Mouse (Mus musculus) CH12.LX (cell line): ENCODE measurements around the gene Itpr1. TPM values are rescaled to one million over a fixed set of nuclear protein-coding genes. Genes with fewer than 3 reads are reported as not detected.

Experiments used
- DNase-seq: peaks from one replicate; pipeline ENCODE4 v3.0.0-alpha.2; 2013; ENCODE audit errors: extremely low read depth
- H3K27ac ChIP-seq: 2 replicates; pipeline ENCODE4 v1.5.1; 2012; ENCODE audit warnings: low read depth, mild to moderate bottlenecking, control low read depth, moderate library complexity; ENCODE audit not compliant: insufficient read depth
- H3K27me3 ChIP-seq: replicated peaks from 2 replicates; pipeline ENCODE3; 2012; ENCODE audit warnings: inconsistent platforms
- H3K36me3 ChIP-seq, 2 experiments: replicated peaks in 1 of 2; 2 replicates each; pipeline versions ENCODE3 to v1.6.1; 2012; ENCODE audit warnings: inconsistent platforms in 1 of 2, low read length in 1 of 2, mild to moderate bottlenecking in 1 of 2, mixed read lengths in 1 of 2, moderate library complexity in 1 of 2; ENCODE audit not compliant: control insufficient read depth in 1 of 2, insufficient read depth in 1 of 2
- H3K4me1 ChIP-seq, 2 experiments: 2 replicates each; pipeline ENCODE4 v1.6.1; 2012; ENCODE audit warnings: inconsistent platforms in 1 of 2, moderate library complexity in 1 of 2; ENCODE audit not compliant: insufficient read depth in 2 of 2, control insufficient read depth in 1 of 2
- H3K4me2 ChIP-seq: 2 replicates; pipeline ENCODE4 v1.6.1; 2012; ENCODE audit warnings: low read depth, mild to moderate bottlenecking, control low read depth; ENCODE audit not compliant: poor library complexity, insufficient read depth, severe bottlenecking
- H3K4me3 ChIP-seq, 3 experiments: fragments of 150-350 bp in 1 of 3; sonication (generic) in 1 of 3; replicated peaks in 1 of 3; 2 replicates each; pipeline versions ENCODE3 to v1.5.1; 2011 to 2012; ENCODE audit warnings: low read depth in 2 of 3, low read length in 2 of 3, mild to moderate bottlenecking in 2 of 3, moderate library complexity in 2 of 3, control low read depth in 1 of 3, improper control_type of control experiment in 1 of 3, inconsistent platforms in 1 of 3, mixed read lengths in 1 of 3; ENCODE audit not compliant: poor library complexity in 1 of 3
- H3K79me2 ChIP-seq: replicated peaks from 2 replicates; pipeline ENCODE4 v1.6.1; 2012; ENCODE audit warnings: mild to moderate bottlenecking, moderate library complexity; ENCODE audit not compliant: control insufficient read depth, poor library complexity, insufficient read depth, severe bottlenecking; ENCODE audit errors: extremely low read depth
- H3K9ac ChIP-seq: 2 replicates; pipeline ENCODE4 v1.6.1; 2012; ENCODE audit warnings: low read depth, mild to moderate bottlenecking, control low read depth, moderate library complexity; ENCODE audit not compliant: insufficient read depth
- H3K9me3 ChIP-seq: replicated peaks from 2 replicates; pipeline ENCODE3; 2012; ENCODE audit warnings: low read length, inconsistent platforms, mixed read lengths
- BHLHE40 ChIP-seq: IDR thresholded peaks from 2 replicates; pipeline ENCODE4 v1.6.1; 2011; ENCODE audit warnings: mild to moderate bottlenecking, low read depth, low read length, improper control_type of control experiment
- CHD1 ChIP-seq: IDR thresholded peaks from 2 replicates; pipeline ENCODE4 v1.6.1; 2012; ENCODE audit warnings: low read depth, low read length, improper control_type of control experiment, inconsistent platforms
- CHD2 ChIP-seq: IDR thresholded peaks from 2 replicates; pipeline ENCODE4 v1.6.1; 2011; ENCODE audit warnings: low read length, improper control_type of control experiment
- E2F4 ChIP-seq: IDR thresholded peaks from 2 replicates; pipeline ENCODE4 v1.6.1; 2011; ENCODE audit warnings: low read depth, low read length, improper control_type of control experiment; ENCODE audit not compliant: insufficient replicate concordance
- ELF1 ChIP-seq: IDR thresholded peaks from 2 replicates; pipeline ENCODE4 v1.6.1; 2014; ENCODE audit warnings: low read depth, mild to moderate bottlenecking, inconsistent platforms, low read length, improper control_type of control experiment
- EP300 ChIP-seq: IDR thresholded peaks from 2 replicates; pipeline ENCODE4 v1.6.1; 2011; ENCODE audit warnings: low read length, improper control_type of control experiment
- GABPA ChIP-seq: IDR thresholded peaks from 2 replicates; pipeline ENCODE4 v1.6.1; 2012; ENCODE audit warnings: low read depth, low read length, improper control_type of control experiment, inconsistent platforms; ENCODE audit not compliant: insufficient replicate concordance
- HCFC1 ChIP-seq: IDR thresholded peaks from 2 replicates; pipeline ENCODE4 v1.6.1; 2012; ENCODE audit warnings: low read depth, mild to moderate bottlenecking, inconsistent platforms, low read length, improper control_type of control experiment
- IRF4 ChIP-seq: IDR thresholded peaks from 2 replicates; pipeline ENCODE4 v1.6.1; 2014; ENCODE audit warnings: low read depth, mild to moderate bottlenecking, inconsistent platforms, low read length, improper control_type of control experiment
- JUND ChIP-seq: conservative IDR thresholded peaks from 2 replicates; pipeline ENCODE4 v1.6.1; 2011; ENCODE audit warnings: low read depth, low read length, improper control_type of control experiment
- MAFK ChIP-seq: IDR thresholded peaks from 2 replicates; pipeline ENCODE4 v1.6.1; 2011; ENCODE audit warnings: low read length, improper control_type of control experiment; ENCODE audit not compliant: insufficient replicate concordance
- MAX ChIP-seq: IDR thresholded peaks from 2 replicates; pipeline ENCODE4 v1.6.1; 2011; ENCODE audit warnings: low read length, improper control_type of control experiment
- MAZ ChIP-seq: IDR thresholded peaks from 2 replicates; pipeline ENCODE4 v1.6.1; 2012; ENCODE audit warnings: low read depth, mild to moderate bottlenecking, inconsistent platforms, low read length, improper control_type of control experiment, moderate library complexity
- MEF2A ChIP-seq: IDR thresholded peaks from 2 replicates; pipeline ENCODE4 v1.6.1; 2014; ENCODE audit warnings: low read depth, mild to moderate bottlenecking, inconsistent platforms, low read length, improper control_type of control experiment, borderline replicate concordance
- MXI1 ChIP-seq: IDR thresholded peaks from 2 replicates; pipeline ENCODE4 v1.6.1; 2011; ENCODE audit warnings: mild to moderate bottlenecking, low read depth, low read length, improper control_type of control experiment
- MYC ChIP-seq: IDR thresholded peaks from 2 replicates; pipeline ENCODE4 v1.6.1; 2011; ENCODE audit warnings: low read depth, mild to moderate bottlenecking, improper control_type of control experiment, low read length
- NRF1 ChIP-seq: IDR thresholded peaks from 2 replicates; pipeline ENCODE4 v1.6.1; 2014; ENCODE audit warnings: low read depth, mild to moderate bottlenecking, inconsistent platforms, low read length, improper control_type of control experiment, moderate library complexity
- PAX5 ChIP-seq: IDR thresholded peaks from 2 replicates; pipeline ENCODE4 v1.6.1; 2012; ENCODE audit warnings: low read length, inconsistent platforms, mixed read lengths
- POLR2A ChIP-seq: IDR thresholded peaks from 2 replicates; pipeline ENCODE4 v1.6.1; 2011; ENCODE audit warnings: low read depth, mild to moderate bottlenecking, improper control_type of control experiment, low read length
- RAD21 ChIP-seq: IDR thresholded peaks from 2 replicates; pipeline ENCODE4 v1.6.1; 2011; ENCODE audit warnings: low read depth, mild to moderate bottlenecking, low read length, improper control_type of control experiment, moderate library complexity
- SIN3A ChIP-seq: IDR thresholded peaks from 2 replicates; pipeline ENCODE4 v1.6.1; 2012; ENCODE audit warnings: low read length, improper control_type of control experiment, inconsistent platforms
- TBP ChIP-seq: conservative IDR thresholded peaks from 2 replicates; pipeline ENCODE4 v1.6.1; 2011; ENCODE audit warnings: low read depth, low read length, improper control_type of control experiment
- TCF12 ChIP-seq: IDR thresholded peaks from 2 replicates; pipeline ENCODE4 v1.6.1; 2014; ENCODE audit warnings: low read depth, mild to moderate bottlenecking, inconsistent platforms, low read length, improper control_type of control experiment
- USF2 ChIP-seq: conservative IDR thresholded peaks from 2 replicates; pipeline ENCODE4 v1.6.1; 2011; ENCODE audit warnings: low read depth, low read length, improper control_type of control experiment
- ZC3H11A ChIP-seq: IDR thresholded peaks from 2 replicates; pipeline ENCODE4 v1.6.1; 2012; ENCODE audit warnings: low read depth, mild to moderate bottlenecking, inconsistent platforms, low read length, improper control_type of control experiment
- ZMIZ1 ChIP-seq: IDR thresholded peaks from 2 replicates; pipeline ENCODE4 v1.6.1; 2012; ENCODE audit warnings: low read depth, mild to moderate bottlenecking, inconsistent platforms, low read length, improper control_type of control experiment
- ZNF384 ChIP-seq: IDR thresholded peaks from 2 replicates; pipeline ENCODE4 v1.6.1; 2012; ENCODE audit warnings: low read depth, low read length, improper control_type of control experiment, inconsistent platforms
- dilution Hi-C: fragments of 300-500 bp; cut with MboI; formaldehyde crosslinking; loops from 2 replicates; pipeline ENCODE4 v1.14.3; 2020; ENCODE audit warnings: low sequenced_read_pairs; ENCODE audit not compliant: extremely low pct_unique_long_range_greater_than_20kb, extremely low pct_ligation_motif_present
- in situ Hi-C: fragments of 300-500 bp; cut with MboI; formaldehyde crosslinking; loops from 3 replicates; pipeline ENCODE4 v1.14.3; 2019; ENCODE audit warnings: low sequenced_read_pairs, low pct_ligation_motif_present, low pct_unique_long_range_greater_than_20kb, mixed read lengths
- polyA plus RNA-seq: library from polyadenylated mRNA; unstranded; fragments of >175 nt; gene quantifications from 2 replicates; pipeline ENCODE4 v1.2.1, GENCODE M21; 2012; ENCODE audit warnings: low read depth; ENCODE audit not compliant: insufficient read length
- total RNA-seq, 2 experiments: library from RNA; depleted of rRNA; stranded (reverse); fragments of 300-350 nt in 1 of 2; fragments of >200 nt in 1 of 2; gene quantifications; 2 replicates each; pipeline ENCODE4 v1.2.3; 2012 to 2014

The Itpr1 gene
- total and polyA plus RNA-seq, 3 experiments = 42.8 to 73.1 (median 53.4) TPM

- Histone ChIP-seq H3K4me1 (peaks cover 9 to 24% of the 10 kb centered on the region in 2 experiments), H3K4me2 (no peak overlapping the region), H3K27me3 (no peaks in the 10 kb centered on the region), H3K4me3 (no peak overlapping the region), H3K36me3 (no peaks in the 10 kb centered on the region), H3K27ac (no peak overlapping the region), H3K79me2 (no peaks in the 10 kb centered on the region), H3K9ac (no peak overlapping the region), H3K9me3 (peaks cover 2% of the 10 kb centered on the region)
- no peak for DNase-seq
- TF ChIP-seq NRF1 (no peak), ELF1 (no peak), PAX5 (no peak), TBP (no peak), MAFK (no peak), MAX (no peak), MAZ (no peak), E2F4 (no peak), TCF12 (no peak), CHD2 (no peak), BHLHE40 (no peak), MEF2A (no peak), POLR2A (no peak), USF2 (no peak), CHD1 (no peak), GABPA (no peak), ZNF384 (no peak)
- dilution Hi-C loops (no loop called here), in situ Hi-C loops (no loop called here)
Observed at GRCm38 (mm10) chr6:108198286-108198685, 14.6 kb upstream of the Itpr1 start.

GRCm38 (mm10) chr6:108204322-108204721 lies 8.6 kb upstream of the Itpr1 start:
- H3K4me3 ChIP-seq = no peak overlapping the region
- H3K9ac ChIP-seq = no peak overlapping the region
- in situ Hi-C loops (no loop called here), dilution Hi-C loops (no loop called here)
- H3K27me3 ChIP-seq = no peaks in the 10 kb centered on the region
- TF ChIP-seq SIN3A = no peak
- TF ChIP-seq MAFK = no peak
- TF ChIP-seq MXI1 = no peak
- TF ChIP-seq HCFC1 = no peak
- TF ChIP-seq MAZ = no peak
- TF ChIP-seq EP300 = no peak
- TF ChIP-seq MYC = no peak
- no peak for TF ChIP-seq PAX5
- no peak for TF ChIP-seq USF2
- TF ChIP-seq ZNF384 = no peak
- TF ChIP-seq ZMIZ1 = no peak
- no peak for TF ChIP-seq RAD21
- no peak for TF ChIP-seq POLR2A
- no peak for TF ChIP-seq MAX
- no peak for TF ChIP-seq IRF4
- no peak for TF ChIP-seq GABPA
- no peak for TF ChIP-seq JUND
- no peak for TF ChIP-seq ZC3H11A
- H3K9me3 ChIP-seq = no peaks in the 10 kb centered on the region
- no peak for DNase-seq
- no peak overlapping the region for H3K4me2 ChIP-seq
- H3K79me2 ChIP-seq = no peaks in the 10 kb centered on the region
- no peaks in the 10 kb centered on the region for H3K36me3 ChIP-seq
- H3K4me1 ChIP-seq = peaks cover 0 to 10% of the 10 kb centered on the region in 2 experiments; a peak in 2 of 4 replicates
- H3K27ac ChIP-seq = no peak overlapping the region
